Mouse (Mus musculus) cerebellum, adult 2 months (tissue): ENCODE data around the gene Pdlim5.

ENCODE experiments used
- CTCF ChIP-seq: fragments of 200-500 bp; IDR thresholded peaks from 2 replicates; pipeline ENCODE4 v1.5.1; 2011; ENCODE audit warnings: low read depth, mild to moderate bottlenecking, control low read depth, low read length, moderate library complexity, borderline replicate concordance; ENCODE audit not compliant: insufficient read depth
- POLR2A ChIP-seq: fragments of 200-500 bp; IDR thresholded peaks from 2 replicates; pipeline ENCODE4 v1.6.1; 2011; ENCODE audit warnings: low read length, control low read depth, borderline replicate concordance; ENCODE audit not compliant: insufficient read depth

- TF ChIP-seq POLR2A (no peak), CTCF (no peak)
Measured at GRCm38 (mm10) chr3:142430048-142430447, 34.6 kb upstream of the Pdlim5 start.
